Mouse (Mus musculus): Measurements from ENCODE around the gene Speer2. TPM values are rescaled to one million over a fixed set of nuclear protein-coding genes. Genes with fewer than 3 reads are reported as not detected.

The Speer2 gene
- total RNA-seq (2023), result not detected

DNA sequence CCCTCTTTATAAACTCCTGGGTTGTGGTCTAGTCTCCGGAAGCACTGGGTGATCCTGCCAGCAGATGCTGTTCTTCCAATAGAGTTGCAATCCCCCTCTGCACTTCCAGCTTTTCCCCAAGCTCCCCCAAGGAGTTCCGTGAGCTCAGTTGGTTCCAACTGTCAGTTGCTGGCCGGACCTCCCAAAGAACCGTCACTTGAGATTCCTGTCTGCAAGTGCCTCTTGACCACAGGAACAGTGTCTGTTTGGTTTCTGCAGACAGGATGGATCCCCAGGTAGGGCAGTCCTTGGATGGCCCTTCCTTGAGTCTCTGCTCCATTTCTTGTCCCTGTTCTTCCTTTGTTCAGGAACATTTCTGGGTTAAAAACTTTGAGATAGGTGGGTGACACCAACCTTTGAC lies at the start of gene Speer2:
Gene Speer2 (minus strand): TSS at position 101 of the 400 bp plus-strand sequence.

